Mouse (Mus musculus): ENCODE results near the gene Kif23. TPM values are rescaled to one million over a fixed set of nuclear protein-coding genes. Genes with fewer than 3 reads are reported as not detected.

The Kif23 gene
- polyA plus RNA-seq, 1 experiment from 2014 or later = 12.3 TPM

DNA sequence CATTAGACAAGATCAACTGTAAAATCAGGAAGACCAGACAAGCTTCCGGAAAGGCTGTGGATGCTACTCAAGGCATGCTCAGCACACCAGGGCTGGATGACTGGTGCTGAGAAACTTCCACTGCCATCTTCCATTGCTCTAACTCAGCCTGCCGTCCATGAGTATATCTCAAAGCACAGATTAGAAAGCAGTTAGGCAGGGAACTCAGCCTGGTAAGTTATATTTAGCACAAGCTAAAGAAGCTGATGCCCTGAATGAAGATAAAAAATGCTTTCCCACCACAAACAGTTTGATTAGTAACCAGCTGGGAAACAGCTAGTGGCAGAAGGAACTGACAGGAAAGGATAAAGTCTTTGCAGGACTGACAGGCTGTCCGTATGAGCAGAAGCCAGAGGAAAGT, 5.5 kb downstream of the Kif23 start:
- no peak overlapping the region for H3K9ac ChIP-seq (replicated peaks)
- no peaks in the 10 kb centered on the region for H3K27me3 ChIP-seq (replicated peaks)
- no peak overlapping the region for H3K4me3 ChIP-seq (replicated peaks)
- no peak overlapping the region for H3K27ac ChIP-seq (replicated peaks)
- ATAC-seq (ENCODE audit: low FRiP score) = no peak
- H3K36me3 ChIP-seq = no peaks in the 10 kb centered on the region
- 90% methylated on average over 3 of the region's 3 CpGs for WGBS
- peaks cover 2% of the 10 kb centered on the region for H3K4me1 ChIP-seq
- no peak overlapping the region for H3K4me2 ChIP-seq
- no peaks in the 10 kb centered on the region for H3K9me3 ChIP-seq (replicated peaks)

DNA sequence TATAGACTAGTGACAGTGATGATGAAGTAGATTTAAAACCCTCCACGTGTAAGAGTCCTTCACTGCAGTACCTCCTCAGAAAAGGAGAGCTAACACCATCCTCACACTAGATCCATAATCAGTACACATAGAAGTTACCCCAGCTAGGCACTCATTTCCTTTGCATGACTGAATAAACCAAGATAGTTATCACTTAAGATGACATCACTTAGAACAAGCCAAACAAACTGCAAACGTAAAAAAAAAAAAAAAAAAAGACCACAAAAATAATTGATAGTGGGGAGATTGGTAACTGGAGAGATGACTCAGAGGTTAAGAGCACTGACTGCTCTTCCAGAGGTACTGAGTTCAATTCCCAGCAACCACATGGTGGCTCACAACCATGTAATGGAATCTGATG, 13.2 kb downstream of the Kif23 start:
- ATAC-seq (ENCODE audit: low FRiP score) = no peak
- Histone ChIP-seq H3K27ac (replicated peaks) (no peak overlapping the region), H3K9me3 (replicated peaks) (no peaks in the 10 kb centered on the region), H3K27me3 (replicated peaks) (no peaks in the 10 kb centered on the region), H3K36me3 (no peaks in the 10 kb centered on the region), H3K4me2 (no peak overlapping the region), H3K9ac (replicated peaks) (no peak overlapping the region), H3K4me3 (replicated peaks) (no peak overlapping the region), H3K4me1 (no peaks in the 10 kb centered on the region)
- WGBS = 89% methylated on average over 2 of the region's 2 CpGs

DNA sequence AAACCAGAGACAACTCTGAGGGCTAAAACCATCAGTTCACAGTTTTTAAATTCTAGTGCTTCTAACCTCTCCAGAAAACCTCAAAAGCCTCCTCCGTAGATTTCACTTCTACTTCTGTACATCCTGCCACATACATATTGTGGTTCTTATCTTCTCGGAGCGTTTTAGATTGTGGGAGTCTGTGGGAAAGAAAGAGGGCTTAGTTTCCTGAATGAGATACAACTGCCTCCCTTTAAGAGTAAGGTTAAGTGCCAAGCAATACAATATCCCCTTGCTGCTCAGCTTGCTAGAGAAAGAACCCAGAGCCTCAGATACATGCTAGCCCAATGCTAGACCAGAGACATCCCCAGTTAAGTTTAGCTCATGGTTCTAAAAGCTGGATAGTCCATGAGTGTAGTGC, 14.6 kb downstream of the Kif23 start:
- Histone ChIP-seq H3K4me2 (no peak overlapping the region), H3K9me3 (replicated peaks) (no peaks in the 10 kb centered on the region), H3K4me1 (no peaks in the 10 kb centered on the region), H3K4me3 (replicated peaks) (no peak overlapping the region), H3K36me3 (no peaks in the 10 kb centered on the region), H3K27me3 (replicated peaks) (no peaks in the 10 kb centered on the region), H3K27ac (replicated peaks) (no peak overlapping the region), H3K9ac (replicated peaks) (no peak overlapping the region)
- WGBS = 94% methylated on average over 3 of the region's 3 CpGs
- no peak for ATAC-seq (ENCODE audit: low FRiP score)

DNA sequence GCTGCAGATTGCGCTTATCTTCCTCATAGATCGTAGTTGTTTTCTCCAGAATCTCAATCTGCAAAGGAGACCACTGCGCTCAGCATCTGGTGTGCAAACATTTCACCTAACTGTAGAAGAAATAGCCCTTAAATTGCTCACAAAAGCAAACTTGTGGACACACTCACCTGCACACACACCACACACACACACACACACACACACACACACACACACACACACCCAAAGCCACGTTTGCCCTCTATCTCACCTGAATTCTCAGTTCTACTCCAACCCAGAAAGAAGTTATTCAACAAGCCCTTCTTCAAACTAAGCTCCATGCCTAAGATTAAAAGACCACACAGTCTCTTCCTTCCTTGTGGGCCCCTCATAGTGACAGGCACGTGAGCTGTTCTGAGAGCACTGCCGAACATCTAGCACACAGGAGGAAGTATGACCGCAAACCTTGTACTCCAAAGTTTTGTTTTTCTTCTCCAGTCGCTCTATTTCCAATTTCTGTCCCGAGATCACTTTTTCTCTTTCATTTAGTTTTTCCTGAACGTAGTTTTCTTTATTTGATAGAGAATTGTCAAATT, 21.4 kb downstream of the Kif23 start:
- H3K27ac ChIP-seq (replicated peaks) = no peak overlapping the region
- no peaks in the 10 kb centered on the region for H3K4me1 ChIP-seq
- H3K36me3 ChIP-seq = no peaks in the 10 kb centered on the region
- WGBS = 95% methylated on average over 10 of the region's 10 CpGs
- no peak overlapping the region for H3K9ac ChIP-seq (replicated peaks)
- H3K4me2 ChIP-seq = no peak overlapping the region
- no peaks in the 10 kb centered on the region for H3K9me3 ChIP-seq (replicated peaks)
- no peak overlapping the region for H3K4me3 ChIP-seq (replicated peaks)
- H3K27me3 ChIP-seq (replicated peaks) = no peaks in the 10 kb centered on the region
- ATAC-seq (ENCODE audit: low FRiP score) = no peak

DNA sequence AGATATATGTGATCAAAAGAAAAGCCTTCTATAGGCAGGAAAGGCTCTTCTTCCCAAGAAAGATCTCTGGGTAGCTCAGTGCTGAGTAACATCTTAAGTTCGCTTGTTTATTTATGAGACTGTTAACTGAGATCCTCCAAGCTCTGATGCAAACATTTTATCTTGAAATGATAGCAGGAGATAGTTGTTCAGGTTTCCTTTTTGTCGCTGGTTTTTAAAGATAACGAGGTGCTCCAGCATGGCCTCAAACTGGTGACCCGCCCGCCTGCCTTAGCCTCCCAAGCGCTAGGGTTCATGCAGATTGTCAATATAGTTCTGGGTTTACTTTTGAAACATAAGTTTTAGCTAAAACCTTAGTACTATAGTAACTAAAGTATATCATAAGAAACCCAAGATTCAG, 26.2 kb downstream of the Kif23 start:
- no peak overlapping the region for H3K4me2 ChIP-seq
- WGBS = 98% methylated on average over 6 of the region's 6 CpGs
- no peak for ATAC-seq (ENCODE audit: low FRiP score)
- H3K9ac ChIP-seq (replicated peaks) = no peak overlapping the region
- H3K4me3 ChIP-seq (replicated peaks) = no peak overlapping the region
- no peaks in the 10 kb centered on the region for H3K27me3 ChIP-seq (replicated peaks)
- H3K36me3 ChIP-seq = no peaks in the 10 kb centered on the region
- H3K27ac ChIP-seq (replicated peaks) = no peak overlapping the region
- H3K9me3 ChIP-seq (replicated peaks) = no peaks in the 10 kb centered on the region
- no peaks in the 10 kb centered on the region for H3K4me1 ChIP-seq

DNA sequence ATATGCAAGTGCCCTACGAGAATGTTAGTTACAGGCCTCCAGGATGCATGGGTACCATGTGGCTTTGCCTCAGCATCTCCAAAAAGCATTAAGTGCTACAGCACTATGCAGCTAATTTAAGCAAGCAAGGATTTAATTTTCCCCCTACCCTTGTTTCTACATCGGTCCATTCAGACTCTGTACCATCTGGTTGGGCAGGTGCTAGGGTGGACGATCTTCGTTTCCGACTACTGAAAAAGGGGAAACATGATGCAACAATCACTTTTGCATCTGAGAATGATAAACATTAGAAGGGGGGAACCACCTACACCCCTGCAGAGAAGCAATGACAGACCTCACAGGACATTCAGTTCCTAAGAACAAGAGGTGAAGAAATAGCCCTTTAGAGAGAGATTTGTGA, 27.1 kb downstream of the Kif23 start:
- no peaks in the 10 kb centered on the region for H3K27me3 ChIP-seq (replicated peaks)
- H3K27ac ChIP-seq (replicated peaks) = no peak overlapping the region
- no peak for ATAC-seq (ENCODE audit: low FRiP score)
- H3K36me3 ChIP-seq = no peaks in the 10 kb centered on the region
- peaks cover 5% of the 10 kb centered on the region for H3K4me1 ChIP-seq
- no peak overlapping the region for H3K4me2 ChIP-seq
- H3K9ac ChIP-seq (replicated peaks) = no peak overlapping the region
- 95% methylated on average over 5 of the region's 5 CpGs for WGBS
- no peak overlapping the region for H3K4me3 ChIP-seq (replicated peaks)
- H3K9me3 ChIP-seq (replicated peaks) = no peaks in the 10 kb centered on the region

DNA sequence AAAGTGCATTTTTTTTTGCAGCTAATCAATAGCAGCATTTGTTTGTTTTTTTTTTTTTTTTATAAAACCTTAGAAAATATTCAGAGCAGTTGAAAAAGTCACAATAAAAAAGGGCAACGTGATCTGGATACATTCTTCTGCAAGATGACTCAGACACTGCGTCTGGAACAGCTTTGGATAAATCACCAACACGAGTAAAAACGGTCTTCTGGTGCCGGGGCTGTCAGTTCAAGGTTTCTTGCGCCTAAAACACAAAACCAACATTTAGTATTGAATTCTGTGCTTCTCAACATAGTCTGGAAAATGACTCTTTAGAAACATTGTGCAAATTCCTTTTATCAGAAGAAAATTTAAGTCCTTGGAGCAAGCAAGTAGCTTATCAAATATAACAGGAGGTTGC, 29.1 kb downstream of the Kif23 start:
- H3K4me1 ChIP-seq = peaks cover 20% of the 10 kb centered on the region
- no peak overlapping the region for H3K4me3 ChIP-seq (replicated peaks)
- H3K27me3 ChIP-seq (replicated peaks) = no peaks in the 10 kb centered on the region
- WGBS = 95% methylated on average over 6 of the region's 6 CpGs
- H3K4me2 ChIP-seq = no peak overlapping the region
- no peak for ATAC-seq (ENCODE audit: low FRiP score)
- H3K9me3 ChIP-seq (replicated peaks) = no peaks in the 10 kb centered on the region
- H3K9ac ChIP-seq (replicated peaks) = no peak overlapping the region
- H3K27ac ChIP-seq (replicated peaks) = no peak overlapping the region
- H3K36me3 ChIP-seq = peaks cover 5% of the 10 kb centered on the region

DNA sequence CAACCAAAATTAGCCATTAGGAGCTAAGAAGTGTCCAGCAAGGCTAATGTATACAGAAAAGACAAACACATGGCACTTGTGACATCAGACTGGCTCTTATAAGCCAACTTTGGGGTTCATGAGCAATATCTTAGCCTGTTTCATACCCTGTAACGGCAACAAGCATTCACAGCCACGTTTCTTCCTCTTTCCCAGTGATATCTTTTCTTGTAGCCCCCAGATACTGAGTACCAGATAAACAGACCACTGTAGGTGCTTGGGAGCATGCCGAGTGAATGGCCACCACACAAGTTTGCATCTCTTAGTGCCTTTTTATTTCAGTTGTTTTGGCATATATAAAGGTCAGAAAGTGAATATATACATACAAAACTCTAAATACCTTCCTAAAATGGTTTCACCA, 29.6 kb downstream of the Kif23 start:
- H3K4me2 ChIP-seq = no peak overlapping the region
- H3K4me3 ChIP-seq (replicated peaks) = no peak overlapping the region
- H3K9me3 ChIP-seq (replicated peaks) = no peaks in the 10 kb centered on the region
- no peaks in the 10 kb centered on the region for H3K27me3 ChIP-seq (replicated peaks)
- H3K9ac ChIP-seq (replicated peaks) = no peak overlapping the region
- H3K4me1 ChIP-seq = peaks cover 21% of the 10 kb centered on the region
- no peak overlapping the region for H3K27ac ChIP-seq (replicated peaks)
- H3K36me3 ChIP-seq = peaks cover 10% of the 10 kb centered on the region
- WGBS = 88% methylated on average over 3 of the region's 3 CpGs
- ATAC-seq (ENCODE audit: low FRiP score) = no peak

DNA sequence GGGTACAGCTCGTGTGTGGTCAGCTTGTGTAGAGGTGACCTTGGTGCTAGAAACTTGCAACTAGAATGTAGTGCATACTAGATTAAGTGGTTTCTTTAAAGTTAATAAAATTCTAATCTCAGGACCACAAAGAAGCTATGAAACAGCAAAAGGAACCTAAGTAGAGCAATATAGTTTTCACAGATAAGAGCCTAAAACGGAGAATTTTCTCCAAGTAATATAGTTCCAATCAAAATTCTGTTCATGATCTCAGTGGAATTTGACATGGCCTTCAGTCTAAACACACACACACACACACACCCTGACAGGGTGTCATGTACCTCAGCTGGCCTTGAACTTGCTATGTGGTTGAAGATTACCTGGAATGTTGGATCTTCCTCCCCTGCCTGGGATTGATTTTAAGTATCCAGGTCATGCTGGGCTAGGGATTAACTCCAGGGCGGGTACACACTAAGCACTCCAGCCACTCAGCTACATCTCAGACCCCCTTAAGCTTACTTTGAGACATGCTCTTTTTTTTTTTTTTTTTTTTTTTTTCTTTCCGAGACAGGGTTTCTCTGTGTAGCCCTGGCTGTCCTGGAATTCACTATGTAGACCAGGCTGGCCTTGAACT, 31.1 kb downstream of the Kif23 start:
- peak overlapping the region; percentile 92; the same call in 1 of the 2 replicates for H3K4me3 ChIP-seq (replicated peaks)
- H3K27ac ChIP-seq (replicated peaks) = peak overlapping the region; percentile 91; the same call in 1 of the 2 replicates
- H3K4me2 ChIP-seq = peak overlapping the region; percentile 85
- no peaks in the 10 kb centered on the region for H3K9me3 ChIP-seq (replicated peaks)
- WGBS = 60% methylated on average over 4 of the region's 4 CpGs
- no peaks in the 10 kb centered on the region for H3K27me3 ChIP-seq (replicated peaks)
- H3K36me3 ChIP-seq = peaks cover 23% of the 10 kb centered on the region
- no peak overlapping the region for H3K9ac ChIP-seq (replicated peaks)
- no peak for ATAC-seq (ENCODE audit: low FRiP score)
- peaks cover 21% of the 10 kb centered on the region for H3K4me1 ChIP-seq

DNA sequence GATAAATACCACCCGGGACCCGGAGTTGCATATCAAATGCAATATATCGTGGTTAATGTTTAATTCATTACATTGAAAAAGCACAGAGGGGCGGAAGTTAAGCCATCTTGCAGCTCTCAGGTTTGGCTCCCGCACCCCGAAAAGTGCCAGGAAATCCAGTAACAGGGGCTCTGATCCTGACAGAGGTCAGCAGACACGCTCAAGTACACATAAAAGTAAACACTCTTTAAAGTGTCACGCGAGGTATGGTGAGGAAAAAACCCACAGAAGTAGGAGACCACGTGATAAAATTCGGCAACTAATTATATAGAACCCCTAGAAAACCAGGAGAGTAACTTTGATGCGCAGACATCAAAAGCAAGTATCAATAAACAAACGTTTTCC, 31.7 kb downstream of the Kif23 start:
- Histone ChIP-seq H3K27ac (replicated peaks) (peak overlapping the region; percentile 91), H3K4me3 (replicated peaks) (peak overlapping the region; percentile 92), H3K36me3 (peaks cover 23% of the 10 kb centered on the region), H3K9ac (replicated peaks) (peak overlapping the region; percentile 60), H3K4me2 (peak overlapping the region; percentile 85), H3K4me1 (peaks cover 21% of the 10 kb centered on the region), H3K27me3 (replicated peaks) (no peaks in the 10 kb centered on the region), H3K9me3 (replicated peaks) (no peaks in the 10 kb centered on the region)
- WGBS = 3% methylated on average over 13 of the region's 13 CpGs
- ATAC-seq (ENCODE audit: low FRiP score) = peak; percentile 17; the same call in 1 of the 2 replicates

DNA sequence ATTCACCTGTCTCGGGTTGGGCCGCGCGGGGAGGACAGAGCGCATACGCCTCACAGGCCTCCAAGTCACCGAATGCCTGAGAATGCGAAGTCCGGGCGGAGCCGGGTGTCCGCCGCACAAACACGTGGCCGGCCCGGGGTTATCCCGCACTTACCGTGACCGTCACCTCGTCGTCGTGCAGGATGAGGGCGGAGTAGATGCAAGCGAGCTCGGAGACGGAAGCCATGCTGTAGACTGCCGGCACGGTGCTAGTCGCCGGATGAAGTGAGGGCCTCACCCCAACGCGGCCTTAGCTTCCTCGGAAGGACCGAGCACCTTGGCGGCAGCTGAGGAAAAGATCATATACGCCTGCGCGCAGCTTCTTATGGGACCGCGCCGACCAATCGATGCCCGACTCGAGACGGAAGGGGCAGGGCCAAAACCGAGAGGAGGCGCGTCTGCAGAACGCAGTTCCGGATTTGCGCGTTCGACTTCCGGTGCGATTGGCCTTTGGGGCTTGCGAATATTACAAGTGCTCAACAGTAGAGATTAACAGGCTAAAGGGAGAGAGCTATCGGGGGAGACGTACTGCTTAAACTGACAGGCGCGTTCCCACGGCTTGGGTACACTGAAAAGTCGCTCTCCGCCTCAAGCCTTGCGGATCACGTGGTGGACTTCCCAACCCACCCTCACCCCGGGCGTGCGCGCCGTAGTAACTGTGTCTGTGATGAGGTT, 32.2 kb downstream of the Kif23 start, which contains the start of gene Rplp1:
Gene Rplp1 (minus strand): TSS at position 340 of the 714 bp plus-strand sequence.
- peak within 1 kb of the TSS; percentile 90 for H3K9ac ChIP-seq (replicated peaks)
- H3K4me3 ChIP-seq (replicated peaks) = peak within 1 kb of the TSS; percentile 92
- no peaks in the 10 kb centered on the region for H3K27me3 ChIP-seq (replicated peaks)
- H3K36me3 ChIP-seq = peaks cover 23% of the 10 kb centered on the region
- WGBS = under 1% methylated on average over 70 of the region's 70 CpGs
- H3K4me1 ChIP-seq = peaks cover 21% of the 10 kb centered on the region
- peak within 1 kb of the TSS; percentile 91 for H3K27ac ChIP-seq (replicated peaks)
- ATAC-seq (ENCODE audit: low FRiP score) = peak; percentile 97
- peak within 1 kb of the TSS; percentile 85 for H3K4me2 ChIP-seq
- no peaks in the 10 kb centered on the region for H3K9me3 ChIP-seq (replicated peaks)

All from neural tube, embryonic 15.5 days (tissue).